Mouse (Mus musculus) ES-Bruce4 (cell line): Measurements from ENCODE around the gene Cers2.

Experiments
- CTCF ChIP-seq: IDR thresholded peaks from one replicate; pipeline ENCODE4 v1.8.1; 2011; ENCODE audit warnings: low read depth, low read length
- POLR2A ChIP-seq: IDR thresholded peaks from one replicate; pipeline ENCODE4 v1.8.1; 2011; ENCODE audit warnings: low read length; ENCODE audit not compliant: insufficient read depth

GRCm38 (mm10) chr3:95283589-95283941 is 31.0 kb upstream of the Cers2 start:
- TF ChIP-seq CTCF (no peak), POLR2A (no peak)
